Mouse (Mus musculus): ENCODE measurements at regions not wholly inside any gene's neighbourhood (a gene's known extent, or its start where the extent isn't known, plus 50 kb on each side); places are given as distances from the start of the nearest gene placed in this dataset.

DNA sequence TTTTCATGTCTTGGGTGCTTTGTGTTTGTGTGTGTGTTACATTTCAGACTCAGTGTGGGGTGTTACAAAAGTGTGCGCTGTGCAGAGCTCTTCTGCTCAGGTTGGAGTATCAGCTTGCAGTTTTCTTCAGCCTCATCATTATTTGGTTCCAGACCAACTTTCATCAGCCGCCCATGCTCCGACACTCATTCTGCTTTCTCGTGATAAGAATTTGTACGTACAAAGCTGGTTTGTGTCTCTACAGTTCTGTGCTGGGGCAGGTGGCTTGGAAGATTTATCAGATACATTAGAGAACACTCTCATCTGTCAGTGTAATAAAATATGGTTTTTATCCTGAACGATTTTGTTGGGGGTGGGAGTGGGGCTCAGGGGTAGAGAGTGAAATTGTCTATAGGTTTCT is 332.8 kb upstream of the Tnp1 start:
- no peak overlapping the region for H3K27ac ChIP-seq
- no peak overlapping the region for H3K4me3 ChIP-seq
- no peaks in the 10 kb centered on the region for H3K9me3 ChIP-seq
- no peaks in the 10 kb centered on the region for H3K4me1 ChIP-seq
- H3K36me3 ChIP-seq: no peaks in the 10 kb centered on the region
- 60% methylated on average over 6 of the region's 6 CpGs for WGBS
- no peaks in the 10 kb centered on the region for H3K27me3 ChIP-seq
- no peak for ATAC-seq (ENCODE audit: insufficient number of reproducible peaks, low FRiP score, low TSS enrichment, low read depth)
- H3K9ac ChIP-seq: no peak overlapping the region
- H3K4me2 ChIP-seq: no peak overlapping the region

- ATAC-seq (ENCODE audit: insufficient number of reproducible peaks, low FRiP score, low TSS enrichment, low read depth): no peak
- WGBS: 30% methylated on average over 1 of the region's 1 CpGs
- no peaks in the 10 kb centered on the region for H3K4me1 ChIP-seq
Observed at GRCm38 (mm10) chr1:73344587-73344986, 328.9 kb upstream of the Tnp1 start.

GRCm38 (mm10) chr1:73341911-73342310 is 326.2 kb upstream of the Tnp1 start:
- WGBS: 77% methylated on average over 5 of the region's 5 CpGs
- ATAC-seq (ENCODE audit: insufficient number of reproducible peaks, low FRiP score, low TSS enrichment, low read depth): no peak
- Histone ChIP-seq H3K9ac (no peak overlapping the region), H3K27ac (no peak overlapping the region), H3K36me3 (no peaks in the 10 kb centered on the region), H3K9me3 (no peaks in the 10 kb centered on the region), H3K27me3 (no peaks in the 10 kb centered on the region), H3K4me3 (no peak overlapping the region), H3K4me2 (no peak overlapping the region), H3K4me1 (no peaks in the 10 kb centered on the region)

More at GRCm38 (mm10) chr1:73344587-73344986, 328.9 kb upstream of the Tnp1 start:
- Histone ChIP-seq H3K27me3 (no peaks in the 10 kb centered on the region), H3K4me3 (no peak overlapping the region), H3K9ac (no peak overlapping the region), H3K4me2 (no peak overlapping the region), H3K27ac (no peak overlapping the region), H3K9me3 (no peaks in the 10 kb centered on the region), H3K36me3 (no peaks in the 10 kb centered on the region)

DNA sequence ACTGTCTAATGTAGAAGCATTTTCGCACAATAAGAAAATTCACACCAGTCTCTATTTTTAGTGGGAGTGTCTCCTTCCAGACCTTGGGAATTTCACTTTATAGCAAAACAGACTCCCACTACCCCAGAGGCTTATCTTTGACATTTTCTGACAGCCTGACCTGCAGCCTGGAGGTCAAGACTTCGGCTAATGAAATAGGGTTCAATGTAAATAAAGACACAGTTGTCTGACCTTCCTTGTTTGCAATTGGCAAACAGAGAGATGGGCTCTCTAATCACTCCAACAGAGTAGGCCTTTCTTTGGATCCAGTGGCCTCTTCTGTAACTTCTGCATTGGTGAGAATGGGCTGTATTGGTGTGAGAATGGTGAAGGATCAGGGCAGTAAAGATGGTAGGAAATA is 321.7 kb upstream of the Tnp1 start:
- no peaks in the 10 kb centered on the region for H3K27me3 ChIP-seq
- H3K4me3 ChIP-seq: no peak overlapping the region
- H3K4me1 ChIP-seq: no peaks in the 10 kb centered on the region
- 72% methylated on average over 2 of the region's 2 CpGs for whole genome bisulfite sequencing
- no peak for ATAC-seq (ENCODE audit: insufficient number of reproducible peaks, low FRiP score, low TSS enrichment, low read depth)
- no peak overlapping the region for H3K4me2 ChIP-seq
- no peaks in the 10 kb centered on the region for H3K36me3 ChIP-seq
- H3K27ac ChIP-seq: no peak overlapping the region
- H3K9ac ChIP-seq: no peak overlapping the region
- H3K9me3 ChIP-seq: no peaks in the 10 kb centered on the region

DNA sequence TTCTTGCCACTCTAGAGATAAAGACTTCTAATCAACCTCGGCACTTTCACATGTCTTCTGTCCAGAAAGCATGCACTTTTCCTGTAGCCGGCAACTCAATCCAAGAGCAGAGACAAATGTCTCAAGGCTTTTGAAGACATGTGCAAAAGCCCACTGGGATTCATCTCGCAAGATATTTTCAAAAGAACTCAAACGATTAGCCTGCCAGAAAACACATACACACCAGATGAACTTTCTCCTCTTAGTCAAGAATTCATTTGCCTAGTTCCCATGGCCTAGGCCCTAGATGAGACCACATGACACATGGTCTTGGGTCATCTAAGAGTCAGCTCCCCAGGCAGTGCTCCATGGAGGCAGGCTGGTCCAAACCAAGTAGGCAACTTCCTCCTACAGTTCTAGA is 293.8 kb upstream of the Tnp1 start:
- Histone ChIP-seq H3K36me3 (no peaks in the 10 kb centered on the region), H3K4me2 (no peak overlapping the region), H3K27ac (no peak overlapping the region), H3K9me3 (no peaks in the 10 kb centered on the region), H3K4me1 (0 out of 2 replicates have a peak, but pooled peaks cover 4% of the 10 kb centered on the region), H3K9ac (no peak overlapping the region), H3K4me3 (no peak overlapping the region), H3K27me3 (no peaks in the 10 kb centered on the region)
- ATAC-seq (ENCODE audit: insufficient number of reproducible peaks, low FRiP score, low TSS enrichment, low read depth): no peak
- WGBS: 87% methylated on average over 4 of the region's 4 CpGs

GRCm38 (mm10) chr1:73308420-73308819 is 292.7 kb upstream of the Tnp1 start:
- H3K9ac ChIP-seq: no peak overlapping the region
- ATAC-seq (ENCODE audit: insufficient number of reproducible peaks, low FRiP score, low TSS enrichment, low read depth): no peak
- no peak overlapping the region for H3K4me3 ChIP-seq
- no peaks in the 10 kb centered on the region for H3K27me3 ChIP-seq
- no peak overlapping the region for H3K27ac ChIP-seq
- H3K36me3 ChIP-seq: no peaks in the 10 kb centered on the region
- 0 out of 2 replicates have a peak, but pooled peaks cover 4% of the 10 kb centered on the region for H3K4me1 ChIP-seq
- WGBS: 78% methylated on average over 4 of the region's 4 CpGs
- no peaks in the 10 kb centered on the region for H3K9me3 ChIP-seq
- H3K4me2 ChIP-seq: no peak overlapping the region

GRCm38 (mm10) chr1:73307194-73307593 is 291.5 kb upstream of the Tnp1 start:
- ATAC-seq (ENCODE audit: insufficient number of reproducible peaks, low FRiP score, low TSS enrichment, low read depth): no peak
- no peak overlapping the region for H3K9ac ChIP-seq

DNA sequence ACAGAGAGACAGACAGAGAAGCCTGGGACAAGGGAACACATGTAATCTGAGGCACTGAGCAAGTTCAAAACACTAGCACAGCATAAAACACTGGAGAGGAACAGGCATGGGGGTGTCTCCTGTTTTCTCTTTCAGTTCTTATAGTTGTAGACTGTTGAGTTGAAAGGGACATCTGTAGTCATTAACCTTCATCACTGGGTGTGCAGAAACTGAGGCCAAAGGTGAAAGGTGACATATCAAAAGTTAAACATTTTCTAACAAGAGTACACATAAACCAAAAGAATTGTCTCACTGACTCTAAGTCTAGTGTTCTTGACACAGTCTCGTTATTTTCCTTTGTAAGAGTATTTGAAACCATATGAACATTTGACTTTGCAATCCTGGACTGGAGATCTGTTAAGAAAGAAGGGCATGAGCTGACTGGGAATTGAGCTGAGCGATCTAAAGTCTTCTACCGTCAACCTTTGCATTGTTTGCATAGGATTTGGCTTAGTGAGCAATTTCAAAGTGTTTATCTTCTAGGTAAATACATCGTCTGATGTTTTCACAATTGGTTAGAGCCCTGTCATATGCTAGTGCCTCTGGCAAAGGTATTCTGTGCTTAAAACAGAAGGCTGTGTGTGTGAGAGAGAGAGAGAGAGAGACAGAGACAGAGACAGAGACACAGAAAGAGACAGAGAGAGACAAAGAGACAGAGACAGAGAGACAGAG is 284.4 kb upstream of the Tnp1 start:
- 66% methylated on average over 4 of the region's 4 CpGs for WGBS
- H3K9ac ChIP-seq: no peak overlapping the region
- H3K4me1 ChIP-seq: peaks cover 2% of the 10 kb centered on the region; the same call in 1 of the 2 replicates
- H3K9me3 ChIP-seq: no peaks in the 10 kb centered on the region
- H3K4me3 ChIP-seq: no peak overlapping the region
- H3K27me3 ChIP-seq: no peaks in the 10 kb centered on the region
- no peak overlapping the region for H3K27ac ChIP-seq
- H3K4me2 ChIP-seq: no peak overlapping the region
- no peak for ATAC-seq (ENCODE audit: insufficient number of reproducible peaks, low FRiP score, low TSS enrichment, low read depth)
- H3K36me3 ChIP-seq: no peaks in the 10 kb centered on the region

More at GRCm38 (mm10) chr1:73307194-73307593, 291.5 kb upstream of the Tnp1 start:
- no peak overlapping the region for H3K4me3 ChIP-seq
- no peaks in the 10 kb centered on the region for H3K27me3 ChIP-seq
- WGBS: 13% methylated on average over 3 of the region's 3 CpGs
- no peak overlapping the region for H3K27ac ChIP-seq
- no peaks in the 10 kb centered on the region for H3K36me3 ChIP-seq
- H3K4me1 ChIP-seq: no peaks in the 10 kb centered on the region
- H3K9me3 ChIP-seq: no peaks in the 10 kb centered on the region
- no peak overlapping the region for H3K4me2 ChIP-seq

DNA sequence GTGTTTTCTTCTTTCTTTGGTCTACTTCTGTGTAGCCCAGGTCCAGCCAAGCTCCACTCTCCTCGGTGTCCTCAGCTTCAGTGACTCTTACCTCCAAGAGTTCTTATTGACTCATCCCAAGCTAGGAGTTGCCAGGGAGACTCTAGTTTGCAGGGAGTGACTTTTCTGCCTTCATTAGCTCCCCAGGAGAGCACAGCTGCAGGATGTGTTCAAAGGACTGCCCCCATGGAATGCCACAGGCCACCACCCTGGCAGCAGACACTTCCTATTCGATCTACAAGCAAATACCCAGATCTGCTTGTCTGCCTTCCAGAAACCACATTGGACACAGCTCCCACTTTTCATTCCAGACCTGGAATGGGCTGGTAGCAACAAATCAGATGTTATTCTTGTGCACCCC is 269.6 kb upstream of the Tnp1 start:
- Histone ChIP-seq H3K4me1 (no peaks in the 10 kb centered on the region), H3K27me3 (no peaks in the 10 kb centered on the region), H3K4me2 (no peak overlapping the region), H3K9me3 (no peaks in the 10 kb centered on the region), H3K27ac (no peak overlapping the region), H3K36me3 (no peaks in the 10 kb centered on the region), H3K9ac (no peak overlapping the region), H3K4me3 (no peak overlapping the region)
- WGBS: 78% methylated on average over 2 of the region's 2 CpGs
- ATAC-seq (ENCODE audit: insufficient number of reproducible peaks, low FRiP score, low TSS enrichment, low read depth): no peak

GRCm38 (mm10) chr1:73274480-73274879 is 258.8 kb upstream of the Tnp1 start:
- no peak for ATAC-seq (ENCODE audit: insufficient number of reproducible peaks, low FRiP score, low TSS enrichment, low read depth)
- no peaks in the 10 kb centered on the region for H3K36me3 ChIP-seq
- 50% methylated on average over 2 of the region's 2 CpGs for WGBS

GRCm38 (mm10) chr1:73270787-73271391 is 255.2 kb upstream of the Tnp1 start:
- no peak for ATAC-seq (ENCODE audit: insufficient number of reproducible peaks, low FRiP score, low TSS enrichment, low read depth)
- WGBS: 67% methylated on average over 6 of the region's 6 CpGs
- no peaks in the 10 kb centered on the region for H3K36me3 ChIP-seq
- no peak overlapping the region for H3K4me3 ChIP-seq
- no peak overlapping the region for H3K9ac ChIP-seq
- peaks cover 4% of the 10 kb centered on the region; the same call in 1 of the 2 replicates for H3K4me1 ChIP-seq
- H3K4me2 ChIP-seq: no peak overlapping the region
- H3K9me3 ChIP-seq: no peaks in the 10 kb centered on the region
- H3K27ac ChIP-seq: no peak overlapping the region
- H3K27me3 ChIP-seq: no peaks in the 10 kb centered on the region

More at GRCm38 (mm10) chr1:73274480-73274879, 258.8 kb upstream of the Tnp1 start:
- no peaks in the 10 kb centered on the region for H3K9me3 ChIP-seq
- no peak overlapping the region for H3K9ac ChIP-seq
- no peaks in the 10 kb centered on the region for H3K27me3 ChIP-seq
- peaks cover under 1% of the 10 kb centered on the region; the same call in 1 of the 2 replicates for H3K4me1 ChIP-seq
- H3K27ac ChIP-seq: no peak overlapping the region
- no peak overlapping the region for H3K4me3 ChIP-seq
- H3K4me2 ChIP-seq: no peak overlapping the region

DNA sequence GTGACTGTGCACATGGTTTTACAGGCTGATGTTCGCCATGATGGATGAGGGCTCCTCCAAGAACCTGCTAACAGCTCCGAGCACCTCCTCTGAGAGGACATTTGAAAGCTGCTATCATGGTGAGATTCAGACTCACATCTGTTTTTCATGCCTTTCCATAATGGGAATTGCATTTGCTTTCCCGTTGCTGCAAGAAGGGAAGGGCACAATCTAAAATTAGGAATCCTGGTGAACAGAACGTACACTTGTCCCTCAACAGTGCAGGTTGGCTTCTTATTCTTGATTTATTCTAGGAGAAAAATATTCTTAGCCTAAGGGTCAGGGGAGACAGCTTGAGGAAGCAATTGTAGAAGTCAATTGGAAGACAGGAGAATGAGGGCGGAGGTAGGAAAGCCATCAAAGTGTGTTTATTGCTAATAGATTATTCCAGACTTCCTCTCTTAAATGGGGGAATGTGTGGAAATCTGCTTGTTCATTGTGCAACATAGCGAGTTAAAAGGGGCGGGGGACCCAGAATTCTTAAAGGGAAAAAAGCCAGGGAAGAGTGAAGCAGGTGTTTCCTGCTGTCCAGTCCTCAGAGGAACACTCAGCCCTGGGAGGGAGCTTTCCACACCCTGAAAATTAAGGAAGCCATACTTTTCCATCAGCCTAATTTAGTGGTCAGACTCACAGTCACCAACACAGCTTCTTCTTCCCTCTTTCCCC is 253.5 kb upstream of the Tnp1 start:
- no peak for ATAC-seq (ENCODE audit: insufficient number of reproducible peaks, low FRiP score, low TSS enrichment, low read depth)
- WGBS: 32% methylated on average over 7 of the region's 7 CpGs
- no peak overlapping the region for H3K4me2 ChIP-seq
- H3K27ac ChIP-seq: no peak overlapping the region
- peaks cover 7% of the 10 kb centered on the region; the same call in 1 of the 2 replicates for H3K4me1 ChIP-seq
- H3K9ac ChIP-seq: no peak overlapping the region
- no peaks in the 10 kb centered on the region for H3K9me3 ChIP-seq
- no peaks in the 10 kb centered on the region for H3K36me3 ChIP-seq
- H3K4me3 ChIP-seq: no peak overlapping the region
- H3K27me3 ChIP-seq: no peaks in the 10 kb centered on the region; the same call in 1 of the 2 replicates
